Mouse (Mus musculus): ENCODE measurements around the gene Necab3.
A peak's percentile ranks its signal among the peaks of the same experiment; 100 is the strongest.

The Necab3 gene

DNA sequence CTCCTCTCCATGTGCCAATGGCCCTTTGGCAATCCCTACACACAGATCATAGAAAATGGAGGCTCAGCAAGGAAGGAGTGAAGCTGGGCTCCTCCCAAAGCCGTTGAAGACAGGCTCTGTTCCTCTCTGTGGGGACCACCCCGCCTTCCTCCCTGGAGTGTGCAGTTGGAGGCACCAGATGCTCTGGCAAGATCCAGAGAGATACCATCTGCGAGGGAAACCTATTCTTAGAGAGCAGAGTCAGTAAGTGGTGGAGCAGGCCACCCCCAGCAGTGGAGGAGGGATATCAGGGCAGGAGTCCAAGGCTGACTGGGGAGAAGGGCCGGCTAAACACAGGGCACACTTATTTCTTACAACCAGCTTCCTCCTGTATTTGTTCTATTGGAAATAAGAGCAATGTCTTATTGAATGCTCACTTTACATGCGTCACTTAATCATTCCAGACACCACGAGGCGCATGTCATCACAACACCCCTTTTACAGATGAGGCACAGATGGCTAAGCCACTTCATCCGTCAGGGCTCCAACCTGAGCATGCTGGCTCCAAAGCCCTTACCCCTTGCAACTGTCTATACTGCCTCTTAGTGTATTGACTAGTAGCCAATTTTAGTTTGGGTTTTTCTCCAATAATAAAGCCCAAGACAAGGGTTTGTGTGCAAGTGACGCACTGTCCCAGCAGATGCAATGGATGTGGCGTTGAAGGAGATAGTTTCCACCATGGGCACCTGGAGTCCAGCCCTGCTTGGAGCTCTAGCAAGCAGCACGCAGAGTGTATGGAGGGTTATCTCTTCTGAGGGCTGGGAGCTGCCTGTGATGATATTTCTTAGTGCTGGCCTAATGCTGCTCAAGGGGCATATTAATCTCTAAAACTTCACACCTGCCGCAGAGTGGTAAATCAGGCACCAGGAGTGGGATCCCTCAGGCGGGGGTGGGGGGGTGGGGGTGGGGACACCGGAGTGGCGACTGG, 25.5 kb upstream of the Necab3 start:
- Histone ChIP-seq H3K27me3 (ENCODE audit: control insufficient read depth, insufficient read depth, low read length, poor library complexity, severe bottlenecking) (no peaks in the 10 kb centered on the region), H3K36me3 (ENCODE audit: control insufficient read depth, insufficient read depth, low read length, poor library complexity, severe bottlenecking) (peaks cover 10% of the 10 kb centered on the region)
- DNase-seq (ENCODE audit: low read depth, low spot score): no peak

DNA sequence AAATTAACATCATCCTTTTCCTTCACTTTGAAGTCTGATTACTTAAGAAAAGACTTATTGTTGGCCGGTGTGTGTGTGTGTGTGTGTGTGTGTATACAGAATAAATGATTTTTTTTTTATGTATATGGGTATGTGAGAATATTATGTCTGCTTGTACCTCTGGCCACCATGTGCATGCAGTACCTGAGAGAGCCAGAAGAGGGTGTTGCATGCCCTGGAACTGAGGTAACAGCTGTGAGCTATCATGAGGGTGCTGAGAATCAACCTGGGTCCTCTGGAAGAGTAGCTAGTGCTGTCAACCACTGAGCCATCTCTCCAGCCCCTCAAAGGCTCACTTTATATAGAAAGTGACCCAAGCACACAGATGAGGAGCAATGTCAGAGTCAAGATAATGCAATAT, 22.7 kb upstream of the Necab3 start:
- Histone ChIP-seq H3K27me3 (ENCODE audit: control insufficient read depth, insufficient read depth, low read length, poor library complexity, severe bottlenecking) (no peaks in the 10 kb centered on the region), H3K36me3 (ENCODE audit: control insufficient read depth, insufficient read depth, low read length, poor library complexity, severe bottlenecking) (0 out of 2 replicates have a peak, but pooled peaks cover under 1% of the 10 kb centered on the region)
- DNase-seq (ENCODE audit: low read depth, low spot score): no peak

DNA sequence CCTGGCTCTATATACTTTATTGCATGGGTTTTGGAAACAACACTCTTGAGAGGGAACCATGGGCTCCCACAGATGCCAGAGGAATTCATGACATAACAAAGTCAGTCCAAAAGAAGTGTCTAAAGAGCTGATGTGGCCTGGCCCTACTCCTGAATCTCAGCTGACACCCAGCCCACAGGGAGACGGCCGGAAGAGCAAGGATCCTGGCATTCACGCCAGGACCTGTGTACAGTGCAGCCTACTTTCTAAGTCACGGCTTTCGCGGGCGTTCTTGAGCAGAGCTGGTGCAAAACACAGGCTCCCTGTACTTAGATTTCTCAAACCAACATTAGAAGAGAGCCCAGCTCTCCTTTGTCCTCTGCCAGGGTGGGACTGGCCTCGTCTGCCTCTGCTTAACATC, 21.9 kb upstream of the Necab3 start:
- no peaks in the 10 kb centered on the region for H3K36me3 ChIP-seq (ENCODE audit: control insufficient read depth, insufficient read depth, low read length, poor library complexity, severe bottlenecking)
- no peak for DNase-seq (ENCODE audit: low read depth, low spot score)
- no peaks in the 10 kb centered on the region for H3K27me3 ChIP-seq (ENCODE audit: control insufficient read depth, insufficient read depth, low read length, poor library complexity, severe bottlenecking)

DNA sequence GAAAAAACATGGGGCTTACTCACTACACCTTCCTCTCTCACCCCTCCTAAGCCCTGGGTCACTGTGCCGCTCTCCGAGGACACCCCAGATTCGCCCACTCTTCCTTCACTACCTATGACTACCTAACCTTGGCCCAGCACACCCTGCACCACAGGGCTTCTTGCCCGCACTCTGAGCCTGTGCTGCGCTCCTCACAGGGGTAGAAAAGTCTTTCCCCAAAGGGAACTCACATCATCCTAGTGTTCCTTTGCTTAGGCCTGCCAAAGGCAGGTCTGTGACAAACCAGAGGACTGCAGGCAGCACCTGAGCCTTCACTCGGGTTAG, 19.0 kb upstream of the Necab3 start:
- no peaks in the 10 kb centered on the region for H3K36me3 ChIP-seq (ENCODE audit: control insufficient read depth, insufficient read depth, low read length, poor library complexity, severe bottlenecking)
- no peaks in the 10 kb centered on the region for H3K27me3 ChIP-seq (ENCODE audit: control insufficient read depth, insufficient read depth, low read length, poor library complexity, severe bottlenecking)
- no peak for DNase-seq (ENCODE audit: low read depth, low spot score)

DNA sequence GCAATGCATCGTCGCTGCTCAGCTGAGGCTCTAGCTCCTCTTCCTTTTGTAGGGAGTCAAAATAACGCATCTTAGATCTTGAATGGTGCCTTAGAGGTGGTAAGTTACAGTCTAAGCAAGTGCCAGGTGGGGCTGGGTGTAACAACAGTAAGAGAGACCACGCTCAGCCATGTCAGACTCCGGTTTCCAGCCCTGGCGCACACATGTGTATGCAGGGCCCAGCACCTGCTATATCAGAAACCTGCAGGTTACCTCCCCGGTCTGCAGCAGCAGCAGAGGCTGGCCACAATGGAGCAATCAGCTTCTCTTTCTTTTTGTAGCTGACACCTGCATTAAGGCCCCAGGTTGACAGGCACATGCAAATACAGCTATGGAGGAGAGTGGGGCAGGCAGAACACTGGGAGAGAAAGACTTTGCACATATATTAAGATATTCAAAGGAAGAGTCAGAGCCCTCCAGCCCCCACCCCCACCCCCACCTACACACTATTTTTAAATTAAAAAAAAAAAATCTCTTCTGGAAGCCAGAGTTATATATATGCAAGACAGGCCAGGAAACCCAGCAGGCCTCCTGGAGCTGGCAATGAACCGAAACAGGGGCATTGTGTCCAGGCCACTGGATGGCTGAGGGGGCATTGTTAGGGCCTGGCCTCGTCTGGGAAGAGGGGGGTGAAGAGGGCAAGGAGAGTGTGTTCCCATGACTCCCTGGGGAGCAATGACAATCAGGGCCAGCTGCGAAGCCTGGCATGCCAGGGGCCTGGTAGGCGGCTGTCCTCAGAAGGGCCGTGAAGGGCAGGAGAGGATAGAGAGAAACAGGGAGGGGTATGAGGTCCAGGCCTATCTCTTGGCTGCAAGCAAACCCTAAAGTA, 18.4 kb upstream of the Necab3 start:
- Histone ChIP-seq H3K27me3 (ENCODE audit: control insufficient read depth, insufficient read depth, low read length, poor library complexity, severe bottlenecking) (no peaks in the 10 kb centered on the region), H3K36me3 (ENCODE audit: control insufficient read depth, insufficient read depth, low read length, poor library complexity, severe bottlenecking) (no peaks in the 10 kb centered on the region)
- no peak for DNase-seq (ENCODE audit: low read depth, low spot score)

DNA sequence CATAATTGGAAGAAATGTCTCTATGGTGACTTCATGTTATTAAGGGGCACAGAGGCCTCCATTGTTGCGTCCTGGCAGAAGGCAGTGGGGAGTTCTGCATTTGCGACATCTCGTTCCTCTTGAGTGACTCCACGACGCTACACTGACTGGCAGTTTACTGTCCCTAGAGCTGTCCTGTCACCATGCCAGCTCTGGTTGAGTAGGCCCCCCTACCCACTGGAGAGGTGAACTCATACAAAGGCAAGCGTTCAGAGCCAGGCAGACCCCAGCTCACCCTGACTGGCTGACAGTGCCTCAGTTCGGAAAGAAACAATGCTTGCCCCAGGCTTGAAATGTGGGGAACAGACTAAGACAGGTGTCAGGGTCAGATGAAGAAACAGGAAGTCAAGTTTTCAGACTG, 15.6 kb upstream of the Necab3 start:
- DNase-seq (ENCODE audit: low read depth, low spot score): peak; percentile 75

DNA sequence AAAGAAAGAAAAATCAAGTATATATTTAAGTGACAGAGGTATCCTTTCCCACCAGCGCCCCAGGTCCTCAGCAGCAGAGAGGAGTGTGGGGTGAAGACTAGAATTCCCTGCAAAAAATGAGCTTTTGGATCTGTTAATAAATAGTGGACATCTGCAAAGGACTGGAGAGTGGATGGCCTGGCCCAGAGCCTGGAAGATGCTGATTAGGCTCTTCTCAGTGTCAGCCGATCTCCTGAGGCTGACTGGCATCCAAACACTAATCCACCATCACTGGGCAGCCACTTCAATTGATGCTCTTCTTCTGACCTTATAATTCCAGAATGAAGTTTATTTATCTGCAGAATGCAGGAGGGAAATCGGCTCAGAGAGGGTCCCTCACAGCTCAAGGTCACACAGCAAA, 14.3 kb upstream of the Necab3 start:
- no peaks in the 10 kb centered on the region for H3K36me3 ChIP-seq (ENCODE audit: control insufficient read depth, insufficient read depth, low read length, poor library complexity, severe bottlenecking)
- no peaks in the 10 kb centered on the region for H3K27me3 ChIP-seq (ENCODE audit: control insufficient read depth, insufficient read depth, low read length, poor library complexity, severe bottlenecking)
- DNase-seq (ENCODE audit: low read depth, low spot score): no peak

More for the DNA sequence above, 15.6 kb upstream of the Necab3 start:
- Histone ChIP-seq H3K36me3 (ENCODE audit: control insufficient read depth, insufficient read depth, low read length, poor library complexity, severe bottlenecking) (no peaks in the 10 kb centered on the region), H3K27me3 (ENCODE audit: control insufficient read depth, insufficient read depth, low read length, poor library complexity, severe bottlenecking) (no peaks in the 10 kb centered on the region)

DNA sequence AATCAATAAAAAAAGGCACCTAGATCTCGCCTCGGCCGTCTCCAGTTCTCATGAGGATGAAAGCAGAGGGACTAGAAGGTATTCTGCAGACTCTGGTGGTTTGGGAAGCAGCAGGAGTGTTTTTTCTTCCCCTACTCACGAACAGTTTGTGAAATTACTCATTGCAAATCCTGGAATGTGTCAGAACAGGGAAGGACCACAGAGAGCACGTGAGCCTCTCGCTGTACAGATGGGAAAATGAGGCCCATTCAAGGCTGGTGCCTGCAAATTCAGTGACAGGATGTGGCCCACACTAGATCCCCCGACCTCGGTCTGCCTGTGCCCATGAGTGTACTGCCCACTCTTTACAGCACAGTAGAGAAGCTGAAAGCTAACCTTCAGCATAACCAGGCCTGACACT, 13.3 kb upstream of the Necab3 start:
- H3K27me3 ChIP-seq (ENCODE audit: control insufficient read depth, insufficient read depth, low read length, poor library complexity, severe bottlenecking): no peaks in the 10 kb centered on the region
- DNase-seq (ENCODE audit: low read depth, low spot score): no peak
- no peaks in the 10 kb centered on the region for H3K36me3 ChIP-seq (ENCODE audit: control insufficient read depth, insufficient read depth, low read length, poor library complexity, severe bottlenecking)

DNA sequence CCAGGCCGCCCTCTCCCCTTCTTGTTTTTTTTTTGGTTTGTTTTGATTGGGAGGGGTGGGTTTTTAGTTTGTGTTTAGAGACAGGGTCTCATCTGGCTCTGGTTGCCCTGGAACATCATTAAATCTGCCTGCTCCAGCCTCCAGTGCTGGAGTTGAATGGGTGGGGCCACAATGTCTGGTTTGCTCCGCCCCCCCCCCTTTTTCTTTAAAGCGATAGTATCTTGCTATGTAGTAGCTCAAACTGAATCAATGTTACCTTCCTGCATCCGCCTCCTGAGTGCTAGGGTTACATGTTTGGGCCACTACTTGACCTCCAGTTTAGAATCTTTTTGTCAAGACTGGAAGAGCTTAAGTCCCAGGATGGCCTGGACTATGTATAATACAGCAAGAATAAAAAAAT, 12.6 kb upstream of the Necab3 start:
- Histone ChIP-seq H3K36me3 (ENCODE audit: control insufficient read depth, insufficient read depth, low read length, poor library complexity, severe bottlenecking) (no peaks in the 10 kb centered on the region), H3K27me3 (ENCODE audit: control insufficient read depth, insufficient read depth, low read length, poor library complexity, severe bottlenecking) (no peaks in the 10 kb centered on the region)
- no peak for DNase-seq (ENCODE audit: low read depth, low spot score)

DNA sequence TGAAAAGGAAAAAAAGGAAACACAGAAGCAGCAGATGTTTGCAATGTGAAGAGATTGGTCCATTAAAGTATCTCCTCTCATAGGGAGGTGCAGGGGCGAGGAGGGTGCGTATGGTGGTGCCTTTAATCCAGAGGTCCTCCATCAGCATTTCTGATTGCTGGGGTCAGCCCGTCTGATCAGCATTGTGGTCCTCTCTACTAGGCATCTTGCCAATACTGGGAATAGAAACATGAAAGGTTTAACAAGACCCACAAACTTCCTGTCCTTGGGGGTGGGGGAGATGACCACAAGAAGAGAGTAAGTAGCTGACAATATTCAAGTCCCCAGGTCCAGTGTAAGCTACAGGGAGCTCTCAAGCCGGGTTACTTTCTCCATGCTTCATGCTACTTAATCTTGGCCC, 12.0 kb upstream of the Necab3 start:
- Histone ChIP-seq H3K27me3 (ENCODE audit: control insufficient read depth, insufficient read depth, low read length, poor library complexity, severe bottlenecking) (no peaks in the 10 kb centered on the region), H3K36me3 (ENCODE audit: control insufficient read depth, insufficient read depth, low read length, poor library complexity, severe bottlenecking) (no peaks in the 10 kb centered on the region)
- no peak for DNase-seq (ENCODE audit: low read depth, low spot score)

DNA sequence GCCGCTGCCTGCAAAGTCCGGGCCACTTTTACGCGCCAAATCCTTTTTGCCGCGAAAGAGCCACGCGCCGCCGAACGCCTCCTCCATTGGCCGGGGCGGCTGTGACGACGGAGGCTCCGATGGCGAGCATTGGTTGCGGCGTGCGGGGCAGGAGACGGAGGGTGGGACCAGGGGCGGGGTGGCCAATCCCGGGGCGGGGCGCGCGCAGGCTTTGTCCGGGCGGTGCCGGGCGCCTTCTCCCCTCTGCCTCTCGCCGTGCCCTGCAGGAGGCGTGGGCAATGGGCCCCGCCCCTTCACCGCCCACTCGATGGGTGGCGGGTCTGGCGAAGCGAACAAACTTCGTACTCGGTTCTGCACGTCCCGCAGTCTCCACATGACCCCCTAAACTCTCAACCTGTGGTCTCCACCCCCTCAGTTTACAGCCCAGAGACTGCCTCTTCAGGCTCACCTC, 11.2 kb upstream of the Necab3 start, which contains the start of gene E2f1:
Gene E2f1 (minus strand): TSS at position 57 of the 451 bp plus-strand sequence.
- H3K36me3 ChIP-seq (ENCODE audit: control insufficient read depth, insufficient read depth, low read length, poor library complexity, severe bottlenecking): no peaks in the 10 kb centered on the region

DNA sequence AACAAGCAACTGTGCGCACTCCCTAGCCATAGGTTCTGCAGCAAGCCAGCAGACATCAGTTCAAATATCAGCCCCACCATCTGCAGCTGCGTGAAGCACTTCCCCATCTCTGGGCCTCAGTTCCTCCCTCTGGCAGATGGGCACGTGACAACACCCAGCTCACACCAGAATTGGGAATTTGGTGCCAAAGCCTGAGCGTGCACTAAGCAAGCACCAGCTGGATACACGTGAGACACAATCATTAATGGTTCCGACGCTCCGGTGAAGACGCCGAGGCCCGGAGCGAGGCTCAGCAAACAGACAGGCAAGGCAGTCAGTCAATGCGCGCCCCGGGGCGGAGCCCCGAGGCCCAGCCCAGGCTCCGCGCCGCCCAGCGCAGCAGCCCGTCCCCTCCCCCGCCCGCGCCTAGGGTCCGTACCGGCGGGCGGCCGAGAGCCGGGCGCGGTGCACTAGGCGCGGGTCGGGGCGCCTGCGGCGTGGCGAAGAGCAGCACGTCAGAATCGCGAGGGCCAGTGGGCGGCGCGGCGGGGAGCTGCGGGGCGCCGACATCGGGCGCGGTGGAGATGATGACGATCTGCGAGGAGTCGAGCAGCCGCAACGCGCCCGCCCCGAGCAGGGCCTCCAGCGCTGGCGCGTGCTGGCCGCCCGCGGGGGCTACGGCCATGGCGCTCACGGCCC, 10.5 kb upstream of the Necab3 start:
- peak; percentile 64 for DNase-seq (ENCODE audit: low read depth, low spot score)
- Histone ChIP-seq H3K36me3 (ENCODE audit: control insufficient read depth, insufficient read depth, low read length, poor library complexity, severe bottlenecking) (no peaks in the 10 kb centered on the region), H3K27me3 (ENCODE audit: control insufficient read depth, insufficient read depth, low read length, poor library complexity, severe bottlenecking) (no peaks in the 10 kb centered on the region)

More for the DNA sequence above, 11.2 kb upstream of the Necab3 start, which contains the start of gene E2f1:
- DNase-seq (ENCODE audit: low read depth, low spot score): peak; percentile 96
- no peaks in the 10 kb centered on the region for H3K27me3 ChIP-seq (ENCODE audit: control insufficient read depth, insufficient read depth, low read length, poor library complexity, severe bottlenecking)

DNA sequence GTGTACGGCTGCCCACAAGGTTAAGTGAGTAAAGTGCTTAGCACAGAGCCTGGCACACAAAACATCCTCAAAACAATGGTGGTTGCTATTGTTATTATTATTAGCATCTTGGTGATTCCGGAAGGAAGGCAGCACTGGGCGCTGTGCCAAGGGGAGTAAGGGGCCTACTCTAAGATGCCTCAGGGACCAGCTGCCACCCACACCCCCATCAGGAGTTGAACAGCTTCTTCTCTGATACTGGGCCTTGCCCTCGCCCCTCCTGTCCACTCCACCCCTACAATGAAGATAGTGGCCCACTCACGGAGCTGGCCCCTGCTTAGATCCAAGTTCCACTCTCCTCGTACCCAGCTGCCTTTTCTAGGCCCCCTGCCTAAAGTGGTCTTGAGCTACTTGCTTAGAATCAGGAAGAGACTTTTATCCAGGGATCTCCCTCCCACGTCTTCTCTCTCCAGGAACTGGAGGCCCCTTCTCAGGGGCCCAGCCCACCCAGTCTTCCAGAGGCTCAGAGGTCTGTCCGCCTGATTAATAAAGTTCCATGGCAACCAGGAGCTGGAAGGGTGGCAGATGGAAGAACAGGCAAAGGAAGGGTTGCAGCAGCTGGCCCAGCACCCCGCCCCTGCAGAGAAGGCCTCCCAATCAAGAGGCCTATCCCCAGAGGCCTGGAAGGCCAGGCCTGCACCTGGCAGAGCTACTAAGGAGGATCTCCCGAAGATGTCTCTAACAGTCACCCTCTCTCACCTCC, 9.8 kb upstream of the Necab3 start:
- DNase-seq (ENCODE audit: low read depth, low spot score): no peak
- Histone ChIP-seq H3K27me3 (ENCODE audit: control insufficient read depth, insufficient read depth, low read length, poor library complexity, severe bottlenecking) (no peaks in the 10 kb centered on the region), H3K36me3 (ENCODE audit: control insufficient read depth, insufficient read depth, low read length, poor library complexity, severe bottlenecking) (no peaks in the 10 kb centered on the region)

DNA sequence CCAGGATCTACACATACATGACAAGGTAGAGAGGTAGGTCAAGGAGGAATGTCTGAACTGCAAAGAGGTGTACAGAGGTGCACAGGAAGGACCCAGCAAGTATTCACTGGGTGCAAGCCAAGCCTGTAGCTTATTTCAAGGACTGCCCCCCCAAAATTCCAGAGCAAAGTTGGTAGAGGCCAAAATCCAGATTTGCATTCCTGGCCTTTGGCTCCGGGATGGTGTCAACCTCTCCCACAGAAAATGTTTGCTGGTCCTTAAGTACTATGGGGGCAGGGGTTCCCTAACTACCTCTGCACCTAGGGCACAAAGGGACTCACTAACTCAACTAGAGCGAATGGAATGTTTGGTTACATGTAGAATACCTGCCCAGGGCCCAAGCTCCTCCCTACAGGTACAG, 9.1 kb upstream of the Necab3 start:
- Histone ChIP-seq H3K27me3 (ENCODE audit: control insufficient read depth, insufficient read depth, low read length, poor library complexity, severe bottlenecking) (no peaks in the 10 kb centered on the region), H3K36me3 (ENCODE audit: control insufficient read depth, insufficient read depth, low read length, poor library complexity, severe bottlenecking) (no peaks in the 10 kb centered on the region)
- no peak for DNase-seq (ENCODE audit: low read depth, low spot score)
